ENCODE assay signal across 6 mouse cellular contexts in genomic region chr6:140662697-140663096, GRCm38 (mm10). TPM values are rescaled to one million over a fixed set of nuclear protein-coding genes. Genes with fewer than 3 reads are reported as not detected.
DNase-seq lines count a peak whose midpoint lies in the region; ATAC-seq and TF ChIP-seq lines count a peak whose summit lies in the region.
"Not testable (repeated sequence)": the region's sequence is repeated elsewhere in the genome, so short reads cannot be mapped to it uniquely, and the experiment has no call there.

No protein-coding gene starts in this region.

- not testable (repeated sequence) for ATAC-seq in midbrain, postnatal 0 days (ENCODE audit: low FRiP score)

- 38% methylated on average over 3 of the region's 3 CpGs for WGBS in kidney, adult 2 months
- WGBS in midbrain, postnatal 0 days, result 52% methylated on average over 3 of the region's 3 CpGs

- H3K27ac ChIP-seq in gastrocnemius, adult 2 months; kidney, adult 2 months (ENCODE audit: insufficient read depth, low read depth, low read length); left cerebral cortex, adult 2 months; midbrain, postnatal 0 days (ENCODE audit: low read depth, low read length): not testable (repeated sequence)

- H3K4me1 ChIP-seq in kidney, adult 2 months (ENCODE audit: control insufficient read depth, insufficient read depth, low read length); midbrain, postnatal 0 days (ENCODE audit: insufficient read depth, low read length): not testable (repeated sequence)

- not testable (repeated sequence) for H3K4me2 ChIP-seq in midbrain, postnatal 0 days (ENCODE audit: low read depth, low read length, poor library complexity, severe bottlenecking)

- not testable (repeated sequence) for H3K36me3 ChIP-seq in kidney, adult 2 months (ENCODE audit: control insufficient read depth, insufficient read depth, low read length); midbrain, postnatal 0 days (ENCODE audit: insufficient read depth, low read length)

- not testable (repeated sequence) for H3K9ac ChIP-seq in midbrain, postnatal 0 days (replicated peaks; ENCODE audit: low read length, poor library complexity, severe bottlenecking)

- peak; percentile 44 for DNase-seq in ES-CJ7 (ENCODE audit: low read depth, low spot score)
- DNase-seq in brain, adult 2 months (ENCODE audit: low read depth, low spot score), result peak; percentile 51
- not testable (repeated sequence) for DNase-seq in gastrocnemius, adult 2 months; left cerebral cortex, adult 2 months (ENCODE audit: extremely low spot score in 1 of 2, low spot score in 2 of 2); midbrain, postnatal 0 days (ENCODE audit: low spot score)
- peak; percentile 12 for DNase-seq in kidney, adult 2 months

- intact Hi-C loops in gastrocnemius, adult 2 months (cut with DNase I); left cerebral cortex, adult 2 months (cut with DNase I): not testable (repeated sequence)

- H3K27me3 ChIP-seq in kidney, adult 2 months (replicated peaks; ENCODE audit: control insufficient read depth, insufficient read depth, low read length); midbrain, postnatal 0 days (ENCODE audit: insufficient read depth, low read length): not testable (repeated sequence)

- not testable (repeated sequence) for H3K9me3 ChIP-seq in midbrain, postnatal 0 days (ENCODE audit: low read length)

- TF ChIP-seq POLR2A in kidney, adult 2 months (IDR thresholded peaks at IDR 0.05; ENCODE audit: low read depth, low read length), result not testable (repeated sequence)

- peak; percentile 37 for TF ChIP-seq CTCF in gastrocnemius, adult 2 months (IDR thresholded peaks at IDR 0.05)
- TF ChIP-seq CTCF in kidney, adult 2 months (conservative IDR thresholded peaks at IDR 0.05; ENCODE audit: insufficient read depth, insufficient read length, low read depth, low read length), result 0 out of 2 replicates have a peak, but pooled peaks have one; percentile 19
- peak; percentile 18 for TF ChIP-seq CTCF in left cerebral cortex, adult 2 months (IDR thresholded peaks at IDR 0.05)
- peak; percentile 60 for TF ChIP-seq CTCF in midbrain, postnatal 0 days (IDR thresholded peaks at IDR 0.05)

- H3K4me3 ChIP-seq in gastrocnemius, adult 2 months; kidney, adult 2 months (ENCODE audit: insufficient read depth, low read depth, low read length); left cerebral cortex, adult 2 months; midbrain, postnatal 0 days (ENCODE audit: low read depth, low read length): not testable (repeated sequence)

RNA-seq across cellular contexts. Expression of gene Aebp2, which starts 40.2 kb away (rescaled TPM):
- 10 to 100 TPM; 32.2 to 32.9 TPM for total RNA-seq in gastrocnemius, adult 2 months (2021)
- polyA plus RNA-seq in kidney, adult 2 months (2012; rRNA removed), result 23.4 and 23.9 TPM in 2 replicates
- 10 to 100 TPM; 67.1 to 67.2 TPM for total RNA-seq in left cerebral cortex, adult 2 months (2021)
- total RNA-seq in midbrain, postnatal 0 days (2014; rRNA removed), result 31.5 and 38.5 TPM in 2 replicates
- polyA plus RNA-seq in midbrain, postnatal 0 days (2015; fragmentation: Nextera tagmentation; extraction: Ambion mirVana), result 3.9 and 5.3 TPM in 2 replicates
